Mouse (Mus musculus) myocyte (in vitro differentiated cells): ENCODE measurements around the gene Ksr2. TPM values are rescaled to one million over a fixed set of nuclear protein-coding genes. Genes with fewer than 3 reads are reported as not detected.

Experiments used
- H3K27me3 ChIP-seq: one replicate; pipeline ENCODE4 v1.6.1; 2011; ENCODE audit not compliant: control insufficient read depth, insufficient read depth, insufficient read length
- H3K36me3 ChIP-seq: one replicate; pipeline ENCODE4 v1.6.1; 2011; ENCODE audit not compliant: control insufficient read depth, insufficient read depth
- H3K4me2 ChIP-seq: one replicate; pipeline ENCODE4 v1.6.1; 2011; ENCODE audit warnings: low read depth, control low read depth
- H3K4me3 ChIP-seq: one replicate; pipeline ENCODE4 v1.5.1; 2011; ENCODE audit warnings: mild to moderate bottlenecking, control low read depth, moderate library complexity
- H3K79me2 ChIP-seq: one replicate; pipeline ENCODE4 v1.6.1; 2011; ENCODE audit not compliant: control insufficient read depth, insufficient read depth
- H3ac ChIP-seq: one replicate; pipeline ENCODE4 v1.6.1; 2011; ENCODE audit not compliant: control insufficient read depth, insufficient read length
- CEBPB ChIP-seq: IDR thresholded peaks from 2 replicates; pipeline ENCODE4 v1.6.1; 2011; ENCODE audit warnings: mild to moderate bottlenecking, moderate library complexity; ENCODE audit not compliant: poor library complexity, insufficient read depth, severe bottlenecking
- E2F4 ChIP-seq: IDR thresholded peaks from one replicate; pipeline ENCODE4 v1.6.1; 2011; ENCODE audit warnings: mild to moderate bottlenecking, control low read depth, moderate library complexity; ENCODE audit not compliant: insufficient read depth
- MAX ChIP-seq: IDR thresholded peaks from one replicate; pipeline ENCODE4 v1.6.1; 2011; ENCODE audit warnings: low read depth, mild to moderate bottlenecking, control low read depth
- MYOD1 ChIP-seq, 3 experiments: IDR thresholded peaks; one replicate each; pipeline ENCODE4 v1.6.1; 2011; ENCODE audit warnings: control low read depth in 2 of 3, low read depth in 2 of 3, mild to moderate bottlenecking in 2 of 3, moderate library complexity in 1 of 3; ENCODE audit not compliant: insufficient read length in 2 of 3, control insufficient read depth in 1 of 3
- MYOG ChIP-seq, 3 experiments: IDR thresholded peaks; one replicate each; pipeline ENCODE4 v1.6.1; 2011; ENCODE audit warnings: control low read depth in 2 of 3, low read depth in 2 of 3, mild to moderate bottlenecking in 2 of 3; ENCODE audit not compliant: insufficient read length in 2 of 3, control insufficient read depth in 1 of 3, insufficient read depth in 1 of 3
- POLR2A ChIP-seq: IDR thresholded peaks from one replicate; pipeline ENCODE4 v1.6.1; 2011; ENCODE audit warnings: low read depth, mild to moderate bottlenecking, control low read depth, moderate library complexity; ENCODE audit not compliant: insufficient read length
- POLR2AphosphoS2 ChIP-seq: IDR thresholded peaks from one replicate; pipeline ENCODE4 v1.6.1; 2011; ENCODE audit warnings: low read depth, control low read depth; ENCODE audit not compliant: insufficient read length
- REST ChIP-seq: IDR thresholded peaks from one replicate; pipeline ENCODE4 v1.6.1; 2011; ENCODE audit warnings: mild to moderate bottlenecking, control low read depth, moderate library complexity; ENCODE audit not compliant: insufficient read depth, insufficient read length
- SRF ChIP-seq: IDR thresholded peaks from one replicate; pipeline ENCODE4 v1.6.1; 2011; ENCODE audit warnings: low read depth; ENCODE audit not compliant: control insufficient read depth, insufficient read length
- TCF12 ChIP-seq: IDR thresholded peaks from one replicate; pipeline ENCODE4 v1.6.1; 2011; ENCODE audit warnings: mild to moderate bottlenecking, control low read depth; ENCODE audit not compliant: poor library complexity, insufficient read depth, severe bottlenecking
- TCF3 ChIP-seq: IDR thresholded peaks from one replicate; pipeline ENCODE4 v1.6.1; 2011; ENCODE audit warnings: low read depth, control low read depth; ENCODE audit not compliant: insufficient read length
- USF1 ChIP-seq: IDR thresholded peaks from one replicate; pipeline ENCODE4 v1.6.1; 2011; ENCODE audit warnings: low read depth, mild to moderate bottlenecking, control low read depth, moderate library complexity
- polyA plus RNA-seq: library from polyadenylated mRNA; unstranded; fragments of >200 nt; fragmentation: generic; extraction: Trizol; gene quantifications from one replicate; pipeline ENCODE4 v1.2.1, GENCODE M21; 2012; ENCODE audit warnings: missing spikeins

Gene Ksr2
- polyA plus RNA-seq, 1 experiment, result 0.02 TPM

DNA sequence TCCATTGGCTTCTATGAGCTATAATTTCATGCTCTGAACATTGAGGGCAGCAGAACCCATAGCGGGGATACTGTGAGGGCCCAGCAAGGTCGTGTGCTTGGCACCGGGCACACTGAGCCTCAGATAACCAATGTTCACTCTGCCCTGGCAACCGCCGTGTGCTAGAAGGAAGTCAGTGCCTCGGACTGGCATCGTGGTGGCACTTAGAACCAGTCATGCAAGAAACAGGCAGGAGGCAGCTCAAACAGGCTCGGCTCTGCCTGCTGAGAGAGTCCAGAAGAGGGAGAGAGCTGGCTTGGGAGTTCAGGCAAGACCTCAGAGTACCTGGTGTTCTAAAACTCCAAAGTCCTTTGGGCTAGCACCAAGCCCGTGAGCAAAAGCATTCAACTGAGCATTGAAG, 350.7 kb downstream of the Ksr2 start:
- Histone ChIP-seq H3K79me2 (no peaks in the 10 kb centered on the region), H3K4me2 (no peak overlapping the region), H3K36me3 (no peaks in the 10 kb centered on the region), H3ac (no peak overlapping the region), H3K27me3 (no peaks in the 10 kb centered on the region), H3K4me3 (no peak overlapping the region)
- no peak for TF ChIP-seq MYOG (IDR thresholded peaks at IDR 0.05; ENCODE audit: control insufficient read depth in 1 of 3, insufficient read depth in 1 of 3, insufficient read length in 2 of 3, low read depth in 2 of 3)
- no peak for TF ChIP-seq REST
- TF ChIP-seq USF1, result no peak
- TF ChIP-seq SRF, result no peak
- no peak for TF ChIP-seq POLR2AphosphoS2
- no peak for TF ChIP-seq TCF3
- TF ChIP-seq TCF12, result no peak
- TF ChIP-seq E2F4, result no peak
- TF ChIP-seq CEBPB, result no peak
- no peak for TF ChIP-seq MYOD1 (IDR thresholded peaks at IDR 0.05; ENCODE audit: control insufficient read depth in 1 of 3, insufficient read length in 2 of 3, low read depth in 2 of 3)
- TF ChIP-seq MAX, result no peak
- TF ChIP-seq POLR2A, result no peak

DNA sequence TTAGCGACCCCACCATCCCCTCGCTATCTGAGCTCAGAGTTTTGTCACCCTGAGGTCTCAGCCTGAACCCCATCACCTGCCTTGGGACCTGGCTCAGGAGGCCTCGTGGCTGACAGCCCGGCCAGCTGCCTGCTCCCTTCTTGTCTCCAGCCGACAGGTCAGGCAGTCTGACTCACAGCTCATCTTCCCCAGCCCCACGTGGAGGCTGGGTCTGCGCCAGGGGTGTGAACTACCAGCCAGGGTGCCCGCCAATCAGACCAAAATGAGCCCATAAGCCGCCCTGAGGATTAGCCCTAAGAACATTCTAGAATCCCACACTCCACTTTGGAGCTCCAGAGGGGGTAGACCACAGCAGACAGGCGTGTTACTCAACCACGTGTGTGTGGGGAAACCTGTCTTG, 365.4 kb downstream of the Ksr2 start:
- Histone ChIP-seq H3K4me2 (no peak overlapping the region), H3K27me3 (no peaks in the 10 kb centered on the region), H3K4me3 (no peak overlapping the region), H3K79me2 (no peaks in the 10 kb centered on the region), H3ac (no peak overlapping the region), H3K36me3 (no peaks in the 10 kb centered on the region)
- no peak for TF ChIP-seq POLR2A
- TF ChIP-seq TCF12, result no peak
- no peak for TF ChIP-seq SRF
- TF ChIP-seq CEBPB, result no peak
- peak in 2 of 3 experiments; percentile 50 to 83 for TF ChIP-seq MYOD1 (IDR thresholded peaks at IDR 0.05; ENCODE audit: control insufficient read depth in 1 of 3, insufficient read length in 2 of 3, low read depth in 2 of 3)
- TF ChIP-seq POLR2AphosphoS2, result no peak
- TF ChIP-seq MYOG (IDR thresholded peaks at IDR 0.05; ENCODE audit: control insufficient read depth in 1 of 3, insufficient read depth in 1 of 3, insufficient read length in 2 of 3, low read depth in 2 of 3), result peak in 1 of 3 experiments; percentile 31
- no peak for TF ChIP-seq MAX
- TF ChIP-seq REST, result no peak
- peak; percentile 9 for TF ChIP-seq USF1
- TF ChIP-seq TCF3, result no peak
- no peak for TF ChIP-seq E2F4

GRCm38 (mm10) chr5:117780681-117781080, 366.9 kb downstream of the Ksr2 start, which contains the start of gene Nos1:
Gene Nos1, plus strand, starts transcription at chr5:117781032.
- Histone ChIP-seq H3ac (no peak within 1 kb of the TSS), H3K4me2 (no peak within 1 kb of the TSS), H3K4me3 (no peak within 1 kb of the TSS), H3K36me3 (no peaks in the 10 kb centered on the region), H3K27me3 (no peaks in the 10 kb centered on the region), H3K79me2 (no peaks in the 10 kb centered on the region)
- TF ChIP-seq MYOG (IDR thresholded peaks at IDR 0.05; ENCODE audit: control insufficient read depth in 1 of 3, insufficient read depth in 1 of 3, insufficient read length in 2 of 3, low read depth in 2 of 3) (no peak), USF1 (no peak), E2F4 (no peak), MAX (no peak), POLR2A (no peak), SRF (no peak), POLR2AphosphoS2 (no peak), MYOD1 (IDR thresholded peaks at IDR 0.05; ENCODE audit: control insufficient read depth in 1 of 3, insufficient read length in 2 of 3, low read depth in 2 of 3) (no peak), TCF12 (no peak), REST (no peak), TCF3 (no peak), CEBPB (no peak)

DNA sequence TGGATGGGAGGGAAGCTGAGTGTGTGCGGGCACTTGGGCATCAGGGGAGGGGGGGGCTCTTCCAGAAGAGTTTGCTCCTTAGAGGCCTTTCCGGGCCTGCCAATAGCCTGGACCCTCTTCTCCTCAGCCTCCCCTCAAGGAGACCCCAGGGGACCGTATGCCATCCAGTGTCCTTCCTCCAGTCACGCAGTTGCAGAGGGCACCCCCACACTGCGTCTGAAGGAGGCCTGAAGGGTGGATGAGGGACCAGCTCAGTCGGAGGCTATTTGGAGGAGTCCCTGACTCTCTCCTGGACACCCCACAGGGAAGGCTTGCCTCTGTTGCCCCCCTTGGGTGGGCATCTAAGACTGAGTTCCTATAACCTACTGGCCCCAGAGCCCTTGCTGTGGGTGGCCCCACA, 367.4 kb downstream of the Ksr2 start:
- Histone ChIP-seq H3K4me2 (no peak overlapping the region), H3K27me3 (no peaks in the 10 kb centered on the region), H3K36me3 (no peaks in the 10 kb centered on the region), H3K79me2 (no peaks in the 10 kb centered on the region), H3K4me3 (no peak overlapping the region), H3ac (no peak overlapping the region)
- TF ChIP-seq REST (no peak), USF1 (no peak), E2F4 (no peak), POLR2A (no peak), MAX (no peak), MYOD1 (IDR thresholded peaks at IDR 0.05; ENCODE audit: control insufficient read depth in 1 of 3, insufficient read length in 2 of 3, low read depth in 2 of 3) (no peak), TCF3 (no peak), TCF12 (no peak), MYOG (IDR thresholded peaks at IDR 0.05; ENCODE audit: control insufficient read depth in 1 of 3, insufficient read depth in 1 of 3, insufficient read length in 2 of 3, low read depth in 2 of 3) (no peak), CEBPB (no peak), POLR2AphosphoS2 (no peak), SRF (no peak)
